Mouse (Mus musculus): ENCODE results near the gene Cfap45. TPM values are rescaled to one million over a fixed set of nuclear protein-coding genes. Genes with fewer than 3 reads are reported as not detected.

Gene Cfap45
- not detected for polyA plus RNA-seq (2012; fragmentation: generic; extraction: Trizol)
- long read RNA-seq, experiment 1 = 0 reads
- long read RNA-seq, experiment 2 = 0 reads

- H3K79me3 ChIP-seq (ENCODE audit: low read depth) = no peaks in the 10 kb centered on the region
These were observed at the start of gene Cfap45 for GRCm38 (mm10) chr1:172520576-172521440. Gene Cfap45, plus strand, starts transcription at chr1:172520801.

GRCm38 (mm10) chr1:172472909-172473308 is 47.7 kb upstream of the Cfap45 start:
- no peaks in the 10 kb centered on the region for H3K79me2 ChIP-seq (ENCODE audit: control insufficient read depth, insufficient read depth)
- no peak overlapping the region for H3ac ChIP-seq (ENCODE audit: control insufficient read depth, insufficient read length, low read depth)
- no peak overlapping the region for H3K4me3 ChIP-seq (ENCODE audit: insufficient read depth, poor library complexity, severe bottlenecking)
- H3K27me3 ChIP-seq (ENCODE audit: control insufficient read depth, insufficient read depth, insufficient read length) = peaks cover 8% of the 10 kb centered on the region
- TF ChIP-seq FOSL1 (IDR thresholded peaks at IDR 0.05; ENCODE audit: insufficient read depth, low read length, poor library complexity, severe bottlenecking) = no peak
- no peak for TF ChIP-seq USF1 (IDR thresholded peaks at IDR 0.05; ENCODE audit: low read depth)
- no peak for TF ChIP-seq CEBPB (IDR thresholded peaks at IDR 0.05; ENCODE audit: low read depth)
- no peak for TF ChIP-seq MYOD1 (IDR thresholded peaks at IDR 0.05; ENCODE audit: control insufficient read depth, insufficient read length, low read depth)
- no peak for TF ChIP-seq MAX (IDR thresholded peaks at IDR 0.05)
- TF ChIP-seq CTCF (IDR thresholded peaks at IDR 0.05; ENCODE audit: control insufficient read depth, insufficient read depth, insufficient read length) = no peak
- TF ChIP-seq MYOG (IDR thresholded peaks at IDR 0.05; ENCODE audit: control insufficient read depth, extremely low read depth, insufficient read length) = no peak
- no peaks in the 10 kb centered on the region for H3K36me3 ChIP-seq (ENCODE audit: control insufficient read depth, insufficient read depth)
- H3K79me3 ChIP-seq (ENCODE audit: low read depth) = no peaks in the 10 kb centered on the region

More at GRCm38 (mm10) chr1:172520576-172521440, at the start of gene Cfap45:
- Histone ChIP-seq H3K27me3 (ENCODE audit: control insufficient read depth, insufficient read depth, insufficient read length) (no peaks in the 10 kb centered on the region), H3K79me2 (ENCODE audit: control insufficient read depth, insufficient read depth) (no peaks in the 10 kb centered on the region), H3K36me3 (ENCODE audit: control insufficient read depth, insufficient read depth) (no peaks in the 10 kb centered on the region), H3K4me3 (ENCODE audit: insufficient read depth, poor library complexity, severe bottlenecking) (no peak within 1 kb of the TSS), H3ac (ENCODE audit: control insufficient read depth, insufficient read length, low read depth) (no peak within 1 kb of the TSS)
- TF ChIP-seq USF1 (IDR thresholded peaks at IDR 0.05; ENCODE audit: low read depth) (no peak), MAX (IDR thresholded peaks at IDR 0.05) (no peak)

- H3ac ChIP-seq (ENCODE audit: control insufficient read depth, insufficient read length, low read depth) = no peak overlapping the region
- no peak for TF ChIP-seq MAX (IDR thresholded peaks at IDR 0.05)
- peaks cover 8% of the 10 kb centered on the region for H3K27me3 ChIP-seq (ENCODE audit: control insufficient read depth, insufficient read depth, insufficient read length)
- no peaks in the 10 kb centered on the region for H3K79me2 ChIP-seq (ENCODE audit: control insufficient read depth, insufficient read depth)
- H3K36me3 ChIP-seq (ENCODE audit: control insufficient read depth, insufficient read depth) = no peaks in the 10 kb centered on the region
- H3K79me3 ChIP-seq (ENCODE audit: low read depth) = no peaks in the 10 kb centered on the region
- no peak overlapping the region for H3K4me3 ChIP-seq (ENCODE audit: insufficient read depth, poor library complexity, severe bottlenecking)
These were observed 46.4 kb upstream of the Cfap45 start for GRCm38 (mm10) chr1:172474196-172474595.

GRCm38 (mm10) chr1:172475054-172475741 is 45.4 kb upstream of the Cfap45 start, which contains the start of gene Slamf9:
Gene Slamf9, plus strand, starts transcription at chr1:172475358.
- Histone ChIP-seq H3K4me3 (ENCODE audit: insufficient read depth, poor library complexity, severe bottlenecking) (no peak within 1 kb of the TSS), H3K27me3 (ENCODE audit: control insufficient read depth, insufficient read depth, insufficient read length) (peaks cover 8% of the 10 kb centered on the region), H3ac (ENCODE audit: control insufficient read depth, insufficient read length, low read depth) (no peak within 1 kb of the TSS), H3K36me3 (ENCODE audit: control insufficient read depth, insufficient read depth) (no peaks in the 10 kb centered on the region), H3K79me2 (ENCODE audit: control insufficient read depth, insufficient read depth) (no peaks in the 10 kb centered on the region), H3K79me3 (ENCODE audit: low read depth) (no peaks in the 10 kb centered on the region)
- TF ChIP-seq USF1 (IDR thresholded peaks at IDR 0.05; ENCODE audit: low read depth) = no peak
- no peak for TF ChIP-seq CEBPB (IDR thresholded peaks at IDR 0.05; ENCODE audit: low read depth)
- TF ChIP-seq MAX (IDR thresholded peaks at IDR 0.05) = no peak
- TF ChIP-seq FOSL1 (IDR thresholded peaks at IDR 0.05; ENCODE audit: insufficient read depth, low read length, poor library complexity, severe bottlenecking) = no peak
- no peak for TF ChIP-seq MYOD1 (IDR thresholded peaks at IDR 0.05; ENCODE audit: control insufficient read depth, insufficient read length, low read depth)
- no peak for TF ChIP-seq CTCF (IDR thresholded peaks at IDR 0.05; ENCODE audit: control insufficient read depth, insufficient read depth, insufficient read length)
- no peak for TF ChIP-seq MYOG (IDR thresholded peaks at IDR 0.05; ENCODE audit: control insufficient read depth, extremely low read depth, insufficient read length)

GRCm38 (mm10) chr1:172478020-172478419 is 42.6 kb upstream of the Cfap45 start:
- Histone ChIP-seq H3K79me3 (ENCODE audit: low read depth) (no peaks in the 10 kb centered on the region), H3ac (ENCODE audit: control insufficient read depth, insufficient read length, low read depth) (no peak overlapping the region), H3K4me3 (ENCODE audit: insufficient read depth, poor library complexity, severe bottlenecking) (no peak overlapping the region), H3K27me3 (ENCODE audit: control insufficient read depth, insufficient read depth, insufficient read length) (peaks cover 4% of the 10 kb centered on the region), H3K36me3 (ENCODE audit: control insufficient read depth, insufficient read depth) (no peaks in the 10 kb centered on the region), H3K79me2 (ENCODE audit: control insufficient read depth, insufficient read depth) (no peaks in the 10 kb centered on the region)
- TF ChIP-seq CEBPB (IDR thresholded peaks at IDR 0.05; ENCODE audit: low read depth) = no peak
- TF ChIP-seq MYOG (IDR thresholded peaks at IDR 0.05; ENCODE audit: control insufficient read depth, extremely low read depth, insufficient read length) = no peak
- no peak for TF ChIP-seq MAX (IDR thresholded peaks at IDR 0.05)
- TF ChIP-seq FOSL1 (IDR thresholded peaks at IDR 0.05; ENCODE audit: insufficient read depth, low read length, poor library complexity, severe bottlenecking) = no peak
- TF ChIP-seq CTCF (IDR thresholded peaks at IDR 0.05; ENCODE audit: control insufficient read depth, insufficient read depth, insufficient read length) = no peak
- TF ChIP-seq MYOD1 (IDR thresholded peaks at IDR 0.05; ENCODE audit: control insufficient read depth, insufficient read length, low read depth) = no peak
- no peak for TF ChIP-seq USF1 (IDR thresholded peaks at IDR 0.05; ENCODE audit: low read depth)

All from C2C12 (cell line).